Mouse (Mus musculus): ENCODE measurements around the gene Ppcs. TPM values are rescaled to one million over a fixed set of nuclear protein-coding genes. Genes with fewer than 3 reads are reported as not detected.
A peak's percentile ranks its signal among the peaks of the same experiment; 100 is the strongest.

Gene Ppcs
- polyA plus RNA-seq (2014; fragmentation: Nextera tagmentation; extraction: Ambion mirVana): 36.5 and 39.8 TPM in 2 replicates

- H3K36me3 ChIP-seq (ENCODE audit: control insufficient read depth, insufficient read depth, low read length): no peaks in the 10 kb centered on the region
- peak within 1 kb of the TSS; percentile 68 for H3K4me2 ChIP-seq (ENCODE audit: low read length)
- peak; percentile 97 for ATAC-seq (replicated peaks; ENCODE audit: low FRiP score, low TSS enrichment, low read depth)
- H3K4me1 ChIP-seq (replicated peaks; ENCODE audit: control insufficient read depth, insufficient read depth, low read length): peaks cover 8% of the 10 kb centered on the region
- DNase-seq (ENCODE audit: low spot score): peak; percentile 93
- H3K27me3 ChIP-seq (replicated peaks; ENCODE audit: control insufficient read depth, insufficient read depth, low read length): no peaks in the 10 kb centered on the region
- peak within 1 kb of the TSS; percentile 63 for H3K4me3 ChIP-seq (ENCODE audit: low read depth, low read length)
- peak within 1 kb of the TSS; percentile 62 for H3K9ac ChIP-seq (ENCODE audit: low read length)
- WGBS: under 1% methylated on average over 52 of the region's 52 CpGs
- peak within 1 kb of the TSS; percentile 86 for H3K27ac ChIP-seq (ENCODE audit: low read depth)
- H3K9me3 ChIP-seq (ENCODE audit: control insufficient read depth, low read length): no peaks in the 10 kb centered on the region
Measured at GRCm38 (mm10) chr4:119422294-119422964, at the start of gene Ppcs, which contains the start of gene Zmynd12. Gene Ppcs (minus strand): TSS chr4:119422420. Gene Zmynd12 (plus strand): TSS chr4:119422814.

DNA sequence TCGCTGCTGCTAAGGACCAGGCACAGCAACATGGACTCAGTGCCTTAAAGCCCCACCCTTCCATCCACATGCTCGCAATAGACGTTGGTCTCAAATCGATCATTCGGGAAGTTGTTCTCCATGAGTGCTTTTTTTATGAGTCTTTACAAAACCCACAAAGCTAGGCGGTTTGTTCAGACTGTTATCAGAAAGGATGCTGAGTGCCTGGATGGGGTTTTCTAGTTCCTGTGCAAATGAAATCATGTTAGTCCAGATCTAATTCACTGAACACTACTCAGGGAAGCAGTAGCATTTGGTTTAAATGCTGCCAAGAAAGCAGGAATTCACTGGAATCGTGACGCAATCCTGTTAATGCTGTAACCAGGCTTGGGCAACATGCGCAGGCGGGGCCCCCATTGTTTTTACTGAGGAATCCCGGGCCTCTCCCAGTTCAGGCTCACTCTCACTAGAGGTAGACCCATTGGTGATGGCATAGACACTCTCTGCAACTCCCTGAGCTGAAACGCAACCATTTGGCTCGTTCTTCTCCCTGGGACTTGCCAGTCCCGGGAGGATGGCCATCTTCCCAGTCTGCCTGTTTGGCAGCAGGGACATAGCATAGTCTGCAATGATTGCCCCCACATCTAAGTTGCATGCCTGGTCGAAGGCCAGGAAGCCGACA lies 45.6 kb upstream of the Ppcs start:
- Histone ChIP-seq H3K9me3 (ENCODE audit: control insufficient read depth, low read length) (no peaks in the 10 kb centered on the region), H3K4me2 (ENCODE audit: low read length) (no peak overlapping the region), H3K9ac (ENCODE audit: low read length) (no peak overlapping the region), H3K4me1 (replicated peaks; ENCODE audit: control insufficient read depth, insufficient read depth, low read length) (peaks cover 14% of the 10 kb centered on the region), H3K27ac (ENCODE audit: low read depth) (no peak overlapping the region), H3K27me3 (replicated peaks; ENCODE audit: control insufficient read depth, insufficient read depth, low read length) (no peaks in the 10 kb centered on the region), H3K36me3 (ENCODE audit: control insufficient read depth, insufficient read depth, low read length) (no peaks in the 10 kb centered on the region), H3K4me3 (ENCODE audit: low read depth, low read length) (no peak overlapping the region)
- ATAC-seq (replicated peaks; ENCODE audit: low FRiP score, low TSS enrichment, low read depth): no peak
- DNase-seq (ENCODE audit: low spot score): no peak
- WGBS: 84% methylated on average over 16 of the region's 16 CpGs

DNA sequence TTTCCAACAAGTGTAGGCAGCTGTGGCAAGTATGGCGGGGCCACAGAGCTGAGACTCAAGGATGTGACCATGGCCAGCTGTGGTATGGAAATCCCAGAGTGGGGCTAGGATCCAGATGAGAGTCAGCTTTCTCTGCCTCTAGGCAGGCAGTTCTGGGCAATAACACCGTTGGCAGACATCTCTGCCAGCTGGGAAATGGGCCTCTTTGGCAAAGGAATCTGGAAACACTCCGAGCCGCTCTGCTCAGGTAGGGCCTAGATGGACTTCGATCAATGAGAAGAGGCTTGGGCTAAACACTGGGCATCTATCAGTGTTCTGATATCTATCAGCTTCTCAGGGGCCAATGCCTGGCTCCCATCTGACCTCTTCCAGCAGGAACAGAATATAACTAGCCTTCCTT lies 43.6 kb upstream of the Ppcs start:
- DNase-seq (ENCODE audit: low spot score): no peak
- H3K9me3 ChIP-seq (ENCODE audit: control insufficient read depth, low read length): no peaks in the 10 kb centered on the region
- WGBS: 92% methylated on average over 5 of the region's 5 CpGs

DNA sequence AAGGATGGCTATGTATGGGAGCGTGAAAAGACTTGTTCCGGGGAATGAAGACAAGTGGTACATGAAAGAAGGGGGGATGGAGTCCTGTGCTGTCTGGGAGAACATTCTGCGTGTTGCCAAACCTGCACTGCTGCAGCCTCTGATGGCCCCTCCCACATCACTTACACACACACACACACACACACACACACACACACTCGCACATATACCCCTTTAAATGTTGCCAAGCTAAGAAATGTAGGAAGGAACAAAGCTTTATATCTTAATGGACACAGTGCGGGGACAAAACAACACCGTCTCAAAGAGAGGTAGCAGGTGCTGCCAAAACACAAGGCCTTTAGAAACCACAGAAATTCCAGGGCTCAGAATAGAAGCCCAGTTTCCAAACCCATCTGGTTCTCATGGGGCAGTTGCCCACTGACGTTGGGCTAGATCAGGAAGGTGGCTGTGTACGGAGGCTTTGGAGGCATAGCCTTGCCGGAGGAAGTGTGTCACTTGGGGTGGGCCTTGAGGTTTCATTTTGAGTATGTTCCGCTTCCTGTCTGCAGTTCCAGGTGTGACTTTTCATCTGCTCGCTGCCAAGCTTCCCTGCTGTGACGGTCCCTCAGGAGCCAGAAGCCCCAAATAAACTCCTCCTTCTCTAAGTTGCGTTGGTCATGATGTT lies 41.7 kb upstream of the Ppcs start:
- H3K36me3 ChIP-seq (ENCODE audit: control insufficient read depth, insufficient read depth, low read length): no peaks in the 10 kb centered on the region
- no peaks in the 10 kb centered on the region for H3K27me3 ChIP-seq (replicated peaks; ENCODE audit: control insufficient read depth, insufficient read depth, low read length)
- ATAC-seq (replicated peaks; ENCODE audit: low FRiP score, low TSS enrichment, low read depth) (0 out of 2 replicates have a peak, but pooled peaks have one; percentile 3), DNase-seq (ENCODE audit: low spot score) (no peak)
- H3K4me1 ChIP-seq (replicated peaks; ENCODE audit: control insufficient read depth, insufficient read depth, low read length): peaks cover 13% of the 10 kb centered on the region
- no peak overlapping the region for H3K4me2 ChIP-seq (ENCODE audit: low read length)
- WGBS: 72% methylated on average over 13 of the region's 13 CpGs
- no peak overlapping the region for H3K4me3 ChIP-seq (ENCODE audit: low read depth, low read length)
- no peak overlapping the region for H3K9ac ChIP-seq (ENCODE audit: low read length)
- no peaks in the 10 kb centered on the region for H3K9me3 ChIP-seq (ENCODE audit: control insufficient read depth, low read length)
- H3K27ac ChIP-seq (ENCODE audit: low read depth): no peak overlapping the region

More for the DNA sequence above, 43.6 kb upstream of the Ppcs start:
- Histone ChIP-seq H3K27me3 (replicated peaks; ENCODE audit: control insufficient read depth, insufficient read depth, low read length) (no peaks in the 10 kb centered on the region), H3K27ac (ENCODE audit: low read depth) (no peak overlapping the region), H3K4me3 (ENCODE audit: low read depth, low read length) (no peak overlapping the region), H3K9ac (ENCODE audit: low read length) (no peak overlapping the region), H3K4me1 (replicated peaks; ENCODE audit: control insufficient read depth, insufficient read depth, low read length) (peaks cover 13% of the 10 kb centered on the region), H3K4me2 (ENCODE audit: low read length) (no peak overlapping the region), H3K36me3 (ENCODE audit: control insufficient read depth, insufficient read depth, low read length) (no peaks in the 10 kb centered on the region)
- ATAC-seq (replicated peaks; ENCODE audit: low FRiP score, low TSS enrichment, low read depth): no peak

DNA sequence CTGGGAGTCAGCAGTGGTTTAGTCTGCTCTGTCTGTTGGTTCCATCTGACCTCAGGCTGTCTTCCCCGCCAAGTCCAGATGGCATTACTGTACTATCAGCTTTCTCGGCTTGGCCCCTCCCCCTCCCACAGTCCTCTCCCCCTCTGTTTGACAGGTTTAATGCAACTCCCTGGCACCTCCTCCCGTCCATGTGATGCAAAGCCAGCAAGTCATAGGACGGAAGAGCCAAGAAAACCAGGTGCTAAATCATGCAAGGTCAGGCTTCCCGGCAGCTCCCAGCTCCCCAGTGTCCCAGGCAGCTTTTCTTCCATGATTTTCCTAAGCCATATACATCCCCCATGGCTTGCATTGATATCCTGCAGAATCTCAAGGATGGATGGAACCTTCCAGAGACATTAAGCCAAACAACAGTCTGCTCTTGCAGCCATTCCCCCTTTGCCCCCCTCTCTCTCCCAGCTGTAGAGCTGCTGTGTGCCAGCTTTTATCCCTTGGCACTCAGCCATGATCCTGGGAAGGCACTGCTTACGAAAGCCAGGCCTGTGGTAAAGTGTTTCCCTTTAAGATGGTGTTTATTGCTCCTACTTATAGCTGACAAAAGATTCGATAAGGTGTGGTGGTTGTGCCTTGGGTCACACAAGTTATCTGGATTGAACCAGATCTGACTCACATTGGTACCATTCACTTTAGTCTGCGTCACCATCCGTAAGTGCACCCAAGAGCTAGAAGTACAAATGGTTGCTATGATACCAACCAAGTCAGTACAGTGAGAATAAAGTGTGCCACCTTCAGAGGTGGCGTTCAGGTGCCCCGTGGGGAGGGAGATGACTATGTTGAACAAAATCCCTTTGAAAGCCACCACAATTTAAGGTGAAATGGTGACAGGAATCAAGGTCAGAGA lies 40.9 kb upstream of the Ppcs start:
- Histone ChIP-seq H3K4me1 (replicated peaks; ENCODE audit: control insufficient read depth, insufficient read depth, low read length) (peaks cover 13% of the 10 kb centered on the region), H3K4me2 (ENCODE audit: low read length) (0 out of 2 replicates have a peak overlapping the region, but pooled peaks have one; percentile 5), H3K9ac (ENCODE audit: low read length) (no peak overlapping the region), H3K27me3 (replicated peaks; ENCODE audit: control insufficient read depth, insufficient read depth, low read length) (no peaks in the 10 kb centered on the region), H3K4me3 (ENCODE audit: low read depth, low read length) (no peak overlapping the region), H3K9me3 (ENCODE audit: control insufficient read depth, low read length) (no peaks in the 10 kb centered on the region), H3K36me3 (ENCODE audit: control insufficient read depth, insufficient read depth, low read length) (no peaks in the 10 kb centered on the region), H3K27ac (ENCODE audit: low read depth) (0 out of 2 replicates have a peak overlapping the region, but pooled peaks have one; percentile 6)
- ATAC-seq (replicated peaks; ENCODE audit: low FRiP score, low TSS enrichment, low read depth) (peak; percentile 77), DNase-seq (ENCODE audit: low spot score) (peak; percentile 60)
- WGBS: 38% methylated on average over 11 of the region's 11 CpGs

DNA sequence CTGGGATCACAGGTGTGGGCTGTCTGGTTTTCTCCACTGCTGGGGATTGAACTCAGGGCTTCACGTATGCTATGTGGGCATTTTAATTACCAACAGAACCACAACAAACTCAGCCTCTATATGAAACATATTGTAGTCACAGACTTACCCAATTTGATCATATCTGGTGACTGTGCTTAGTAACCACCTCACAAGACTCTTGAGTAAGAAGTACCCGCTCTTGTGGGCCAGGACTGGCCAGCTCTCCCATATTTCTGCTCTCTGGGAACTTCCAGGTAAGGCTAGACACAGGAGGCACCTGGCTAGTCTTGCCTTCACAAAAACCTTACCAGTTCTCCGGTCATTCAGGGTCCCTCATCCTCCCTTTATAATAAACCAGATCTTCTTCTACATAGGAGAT lies 40.2 kb upstream of the Ppcs start:
- H3K9me3 ChIP-seq (ENCODE audit: control insufficient read depth, low read length): no peaks in the 10 kb centered on the region
- peaks cover 13% of the 10 kb centered on the region for H3K4me1 ChIP-seq (replicated peaks; ENCODE audit: control insufficient read depth, insufficient read depth, low read length)
- WGBS: 79% methylated on average over 3 of the region's 3 CpGs
- H3K9ac ChIP-seq (ENCODE audit: low read length): no peak overlapping the region
- no peaks in the 10 kb centered on the region for H3K36me3 ChIP-seq (ENCODE audit: control insufficient read depth, insufficient read depth, low read length)
- DNase-seq (ENCODE audit: low spot score) (no peak), ATAC-seq (replicated peaks; ENCODE audit: low FRiP score, low TSS enrichment, low read depth) (no peak)
- H3K27me3 ChIP-seq (replicated peaks; ENCODE audit: control insufficient read depth, insufficient read depth, low read length): no peaks in the 10 kb centered on the region
- H3K4me2 ChIP-seq (ENCODE audit: low read length): no peak overlapping the region
- H3K27ac ChIP-seq (ENCODE audit: low read depth): no peak overlapping the region
- no peak overlapping the region for H3K4me3 ChIP-seq (ENCODE audit: low read depth, low read length)

DNA sequence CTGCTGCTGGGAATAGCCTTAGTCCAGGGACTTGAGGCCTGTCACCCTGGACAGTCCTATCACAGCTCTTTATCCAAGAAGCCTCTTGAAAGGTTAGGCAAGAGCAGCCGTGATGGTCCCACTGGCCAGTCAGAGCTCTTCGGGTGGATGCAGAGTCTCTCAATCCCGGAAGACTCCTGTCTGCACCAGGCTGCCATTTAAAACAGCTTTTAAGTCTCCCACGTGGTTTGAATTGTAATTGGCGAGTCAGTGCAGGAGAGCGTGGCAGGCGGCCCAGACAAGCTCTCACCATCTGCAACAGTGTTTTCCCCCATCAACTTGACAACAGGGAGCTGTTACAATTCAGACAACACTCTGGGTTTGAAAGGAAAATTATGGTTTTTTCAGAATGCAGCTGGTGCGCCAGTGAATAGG lies 38.5 kb upstream of the Ppcs start:
- DNase-seq (ENCODE audit: low spot score): no peak
- Histone ChIP-seq H3K9me3 (ENCODE audit: control insufficient read depth, low read length) (no peaks in the 10 kb centered on the region), H3K27ac (ENCODE audit: low read depth) (no peak overlapping the region), H3K4me2 (ENCODE audit: low read length) (no peak overlapping the region), H3K9ac (ENCODE audit: low read length) (no peak overlapping the region), H3K36me3 (ENCODE audit: control insufficient read depth, insufficient read depth, low read length) (no peaks in the 10 kb centered on the region), H3K4me1 (replicated peaks; ENCODE audit: control insufficient read depth, insufficient read depth, low read length) (peaks cover 13% of the 10 kb centered on the region), H3K4me3 (ENCODE audit: low read depth, low read length) (no peak overlapping the region), H3K27me3 (replicated peaks; ENCODE audit: control insufficient read depth, insufficient read depth, low read length) (no peaks in the 10 kb centered on the region)
- WGBS: 46% methylated on average over 8 of the region's 8 CpGs
- no peak for ATAC-seq (replicated peaks; ENCODE audit: low FRiP score, low TSS enrichment, low read depth)

GRCm38 (mm10) chr4:119460296-119460695 lies 38.1 kb upstream of the Ppcs start:
- Histone ChIP-seq H3K4me3 (ENCODE audit: low read depth, low read length) (no peak overlapping the region), H3K27ac (ENCODE audit: low read depth) (no peak overlapping the region), H3K27me3 (replicated peaks; ENCODE audit: control insufficient read depth, insufficient read depth, low read length) (no peaks in the 10 kb centered on the region), H3K9me3 (ENCODE audit: control insufficient read depth, low read length) (no peaks in the 10 kb centered on the region), H3K9ac (ENCODE audit: low read length) (no peak overlapping the region), H3K4me1 (replicated peaks; ENCODE audit: control insufficient read depth, insufficient read depth, low read length) (peaks cover 13% of the 10 kb centered on the region), H3K36me3 (ENCODE audit: control insufficient read depth, insufficient read depth, low read length) (no peaks in the 10 kb centered on the region), H3K4me2 (ENCODE audit: low read length) (no peak overlapping the region)
- DNase-seq (ENCODE audit: low spot score) (no peak), ATAC-seq (replicated peaks; ENCODE audit: low FRiP score, low TSS enrichment, low read depth) (no peak)
- 69% methylated on average over 5 of the region's 5 CpGs for WGBS

All from intestine, embryonic 14.5 days (tissue).